Mouse (Mus musculus) CH12.LX (cell line): ENCODE measurements at regions not wholly inside any gene's neighbourhood (a gene's known extent, or its start where the extent isn't known, plus 50 kb on each side); places are given as distances from the start of the nearest gene placed in this dataset.

ENCODE experiments used
- CTCF ChIP-seq, 2 experiments: IDR thresholded peaks in 1 of 2; conservative IDR thresholded peaks in 1 of 2; 2 replicates each; pipeline ENCODE4 v1.5.1; 2011 to 2012; ENCODE audit warnings: low read depth in 2 of 2, low read length in 2 of 2, improper control_type of control experiment in 1 of 2, inconsistent platforms in 1 of 2, mild to moderate bottlenecking in 1 of 2, moderate library complexity in 1 of 2
- EP300 ChIP-seq: IDR thresholded peaks from 2 replicates; pipeline ENCODE4 v1.6.1; 2011; ENCODE audit warnings: low read length, improper control_type of control experiment
- POLR2A ChIP-seq: IDR thresholded peaks from 2 replicates; pipeline ENCODE4 v1.6.1; 2011; ENCODE audit warnings: low read depth, mild to moderate bottlenecking, improper control_type of control experiment, low read length
- RAD21 ChIP-seq: IDR thresholded peaks from 2 replicates; pipeline ENCODE4 v1.6.1; 2011; ENCODE audit warnings: low read depth, mild to moderate bottlenecking, low read length, improper control_type of control experiment, moderate library complexity
- TCF12 ChIP-seq: IDR thresholded peaks from 2 replicates; pipeline ENCODE4 v1.6.1; 2014; ENCODE audit warnings: low read depth, mild to moderate bottlenecking, inconsistent platforms, low read length, improper control_type of control experiment

DNA sequence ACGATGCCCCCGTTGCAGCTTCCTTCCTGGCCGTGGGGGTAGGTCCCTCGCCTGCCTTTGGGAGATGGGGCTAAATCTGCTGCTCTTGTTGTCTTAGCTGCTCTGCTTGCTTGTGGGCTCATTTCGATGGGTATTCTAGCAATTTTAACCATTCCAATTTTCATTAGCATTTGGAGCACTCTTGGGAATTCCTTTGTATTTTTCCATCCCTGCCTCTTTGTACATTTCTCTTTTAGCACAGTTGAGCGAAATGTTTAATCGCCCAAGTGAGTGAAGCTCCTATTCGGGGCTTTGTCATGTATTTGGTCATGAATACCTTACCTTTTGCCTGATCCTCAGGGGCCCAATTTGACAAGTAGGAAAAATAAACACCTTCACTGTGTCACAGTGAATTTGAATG is 95.9 kb downstream of the Anapc4 start:
- TF ChIP-seq CTCF (conservative IDR thresholded peaks at IDR 0.05 in 1 of 2, IDR thresholded peaks at IDR 0.05 in 1 of 2; ENCODE audit: low read depth in 2 of 2, low read length in 2 of 2) (no peak), POLR2A (no peak), EP300 (no peak), TCF12 (no peak), RAD21 (no peak)
